Mouse (Mus musculus): Measurements from ENCODE around the gene Cilp2. TPM values are rescaled to one million over a fixed set of nuclear protein-coding genes. Genes with fewer than 3 reads are reported as not detected.

The Cilp2 gene
- total and polyA plus RNA-seq, 3 experiments = 0.03 to 0.04 TPM; not detected in 1

GRCm38 (mm10) chr8:69874654-69875053 is 12.8 kb downstream of the Cilp2 start:
- TF ChIP-seq BHLHE40 (IDR thresholded peaks at IDR 0.05; ENCODE audit: borderline replicate concordance, low read depth, low read length) = no peak
- no peak for TF ChIP-seq ETS1 (IDR thresholded peaks at IDR 0.05; ENCODE audit: low read depth, low read length)
- TF ChIP-seq CTCF (IDR thresholded peaks at IDR 0.05 in 2 of 3, conservative IDR thresholded peaks at IDR 0.05 in 1 of 3; ENCODE audit: control insufficient read depth in 1 of 3, insufficient read depth in 1 of 3, low read depth in 2 of 3, low read length in 3 of 3, poor library complexity in 1 of 3, severe bottlenecking in 1 of 3) = no peak
- no peak for TF ChIP-seq ZC3H11A (IDR thresholded peaks at IDR 0.05; ENCODE audit: low read depth, low read length)
- no peak for TF ChIP-seq ZKSCAN1 (IDR thresholded peaks at IDR 0.05; ENCODE audit: low read depth, low read length)
- no peak for TF ChIP-seq GABPA (IDR thresholded peaks at IDR 0.05; ENCODE audit: low read depth, low read length)
- TF ChIP-seq POLR2A (IDR thresholded peaks at IDR 0.05; ENCODE audit: control insufficient read depth in 1 of 2, insufficient read depth in 1 of 2, low read depth in 1 of 2, low read length in 2 of 2, poor library complexity in 1 of 2) = no peak
- TF ChIP-seq HCFC1 (IDR thresholded peaks at IDR 0.05; ENCODE audit: low read depth, low read length) = no peak
- TF ChIP-seq NRF1 (IDR thresholded peaks at IDR 0.05; ENCODE audit: insufficient read depth, low read depth, low read length, poor library complexity, severe bottlenecking) = no peak
- Histone ChIP-seq H3K27me3 (ENCODE audit: control insufficient read depth in 1 of 2, insufficient read depth in 2 of 2, low read length in 2 of 2) (no peaks in the 10 kb centered on the region), H3K9me3 (replicated peaks; ENCODE audit: insufficient read depth, low read length) (no peaks in the 10 kb centered on the region), H3K27ac (ENCODE audit: control insufficient read depth, low read depth, low read length) (no peak overlapping the region), H3K4me3 (ENCODE audit: control insufficient read depth in 1 of 2, insufficient read depth in 1 of 2, low read depth in 2 of 2, low read length in 2 of 2) (no peak overlapping the region), H3K79me2 (ENCODE audit: control insufficient read depth, insufficient read depth, low read length, poor library complexity) (no peaks in the 10 kb centered on the region), H3K9ac (ENCODE audit: control insufficient read depth, low read depth, low read length, poor library complexity, severe bottlenecking) (no peak overlapping the region), H3K4me1 (ENCODE audit: control insufficient read depth in 1 of 2, insufficient read depth in 2 of 2, low read length in 2 of 2) (no peaks in the 10 kb centered on the region), H3K36me3 (ENCODE audit: control insufficient read depth in 1 of 2, insufficient read depth in 2 of 2, low read length in 2 of 2) (no peaks in the 10 kb centered on the region)
- no peak for DNase-seq (ENCODE audit: low read depth, low spot score)

DNA sequence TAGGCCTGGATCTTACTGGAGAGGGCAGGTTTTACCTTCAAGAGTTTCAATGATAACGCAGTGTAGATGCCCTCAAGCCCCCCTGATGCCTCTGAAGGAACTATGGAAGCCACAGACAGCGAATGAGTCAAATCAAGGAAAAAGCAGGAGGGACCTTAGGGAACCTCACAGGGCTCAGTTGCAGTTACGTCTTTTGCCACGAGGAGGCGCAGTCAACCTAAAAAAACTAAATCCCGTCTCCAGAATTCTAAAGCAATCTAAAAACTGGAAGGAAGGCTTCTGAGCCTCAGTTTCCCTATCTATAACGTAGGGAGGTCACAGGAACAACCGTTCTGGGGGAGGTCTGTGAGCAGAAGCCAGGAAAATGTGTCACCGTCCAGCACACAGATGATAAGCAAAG is 13.3 kb downstream of the Cilp2 start:
- H3K36me3 ChIP-seq (ENCODE audit: control insufficient read depth in 1 of 2, insufficient read depth in 2 of 2, low read length in 2 of 2) = no peaks in the 10 kb centered on the region
- DNase-seq (ENCODE audit: low read depth, low spot score) = peak; percentile 71
- H3K27me3 ChIP-seq (ENCODE audit: control insufficient read depth in 1 of 2, insufficient read depth in 2 of 2, low read length in 2 of 2) = no peaks in the 10 kb centered on the region
- no peak overlapping the region for H3K27ac ChIP-seq (ENCODE audit: control insufficient read depth, low read depth, low read length)
- no peak for TF ChIP-seq MEF2A (IDR thresholded peaks at IDR 0.05; ENCODE audit: extremely low read depth, insufficient replicate concordance, low read depth, low read length, poor library complexity, severe bottlenecking)
- no peak for TF ChIP-seq GATA1 (IDR thresholded peaks at IDR 0.05; ENCODE audit: low read depth, low read length)
- no peak for TF ChIP-seq HCFC1 (IDR thresholded peaks at IDR 0.05; ENCODE audit: low read depth, low read length)
- peak; percentile 63 for TF ChIP-seq ZNF384 (IDR thresholded peaks at IDR 0.05; ENCODE audit: low read depth, low read length)
- peak; percentile 71 to 89 (median 87) for TF ChIP-seq CTCF (IDR thresholded peaks at IDR 0.05 in 2 of 3, conservative IDR thresholded peaks at IDR 0.05 in 1 of 3; ENCODE audit: control insufficient read depth in 1 of 3, insufficient read depth in 1 of 3, low read depth in 2 of 3, low read length in 3 of 3, poor library complexity in 1 of 3, severe bottlenecking in 1 of 3)
- peak; percentile 91 for TF ChIP-seq SMC3 (IDR thresholded peaks at IDR 0.05; ENCODE audit: low read depth, low read length)
- TF ChIP-seq TBP (IDR thresholded peaks at IDR 0.05; ENCODE audit: low read depth, low read length) = no peak
- TF ChIP-seq CHD1 (IDR thresholded peaks at IDR 0.05; ENCODE audit: low read depth, low read length) = no peak
- peak; percentile 30; the same call in 1 of the 2 replicates for TF ChIP-seq SIN3A (IDR thresholded peaks at IDR 0.05; ENCODE audit: low read length)
- peak; percentile 90 for TF ChIP-seq ZC3H11A (IDR thresholded peaks at IDR 0.05; ENCODE audit: low read depth, low read length)
- TF ChIP-seq BHLHE40 (IDR thresholded peaks at IDR 0.05; ENCODE audit: borderline replicate concordance, low read depth, low read length) = no peak
- TF ChIP-seq ZMIZ1 (IDR thresholded peaks at IDR 0.05; ENCODE audit: low read depth, low read length) = no peak
- TF ChIP-seq RAD21 (IDR thresholded peaks at IDR 0.05; ENCODE audit: low read depth, low read length) = peak; percentile 90
- H3K9ac ChIP-seq (ENCODE audit: control insufficient read depth, low read depth, low read length, poor library complexity, severe bottlenecking) = no peak overlapping the region
- no peaks in the 10 kb centered on the region for H3K79me2 ChIP-seq (ENCODE audit: control insufficient read depth, insufficient read depth, low read length, poor library complexity)
- H3K9me3 ChIP-seq (replicated peaks; ENCODE audit: insufficient read depth, low read length) = no peaks in the 10 kb centered on the region
- no peak overlapping the region for H3K4me3 ChIP-seq (ENCODE audit: control insufficient read depth in 1 of 2, insufficient read depth in 1 of 2, low read depth in 2 of 2, low read length in 2 of 2)
- no peaks in the 10 kb centered on the region for H3K4me1 ChIP-seq (ENCODE audit: control insufficient read depth in 1 of 2, insufficient read depth in 2 of 2, low read length in 2 of 2)

Data from MEL (cell line).